Mouse (Mus musculus): ENCODE data around the gene Aldh3b2. TPM values are rescaled to one million over a fixed set of nuclear protein-coding genes. Genes with fewer than 3 reads are reported as not detected.
"Not testable (repeated sequence)": the region's sequence is repeated elsewhere in the genome, so short reads cannot be mapped to it uniquely, and the experiment has no call there.

The Aldh3b2 gene
- polyA plus RNA-seq, 1 experiment from 2014 or later = 0.05 TPM

DNA sequence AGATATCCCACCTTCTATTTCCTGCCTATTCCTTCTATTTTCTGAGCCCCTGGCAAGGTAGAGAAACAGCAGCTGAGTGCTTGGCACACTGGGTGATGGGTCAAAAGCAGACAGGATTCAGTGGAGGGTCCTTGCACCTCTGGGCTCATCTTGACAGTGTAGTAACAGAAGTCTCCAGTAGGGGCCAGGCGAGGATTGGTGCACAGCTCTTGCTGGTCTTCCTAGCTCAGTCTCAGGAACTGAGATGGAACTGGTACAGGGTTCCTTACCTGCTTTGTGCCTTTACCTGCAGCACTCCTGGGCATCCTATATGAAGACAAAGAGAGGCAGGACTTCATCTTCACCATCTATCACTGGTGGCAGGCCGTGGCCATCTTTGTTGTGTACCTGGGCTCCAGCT, 25.4 kb upstream of the Aldh3b2 start:
- POLR2A ChIA-PET = interaction anchor here (0.6 kb wide), 1 partner anchor 9 kb away, joined by 4 read pairs; no protein-coding TSS in a partner anchor
- H3K27me3 ChIP-seq = peaks cover 6% of the 10 kb centered on the region
- CTCF ChIA-PET = interaction anchor here (0.6 to 3.0 kb wide), 36 partner anchors 8 to 110 kb away, joined by 3 to 32 read pairs (median 3); partner anchors contain the start of genes Acy3, Aldh3b1, Aldh3b3 and Gm49405
- no peak for DNase-seq (ENCODE audit: low read depth, low spot score)
- peak; percentile 48 for ATAC-seq
- in situ Hi-C loops (cut with MboI; ENCODE audit: low pct_unique_long_range_greater_than_20kb) = loop anchor here (5.0 kb wide), 1 partner anchor 36 kb away; no protein-coding TSS in a partner anchor
- TF ChIP-seq CTCF (IDR thresholded peaks at IDR 0.05) = peak; percentile 95

GRCm38 (mm10) chr19:3947813-3948212, 24.3 kb upstream of the Aldh3b2 start:
- in situ Hi-C loops (cut with MboI; ENCODE audit: low pct_unique_long_range_greater_than_20kb) = loop anchor here (5.0 kb wide), 1 partner anchor 34 kb away; no protein-coding TSS in a partner anchor
- TF ChIP-seq CTCF (IDR thresholded peaks at IDR 0.05) = no peak
- ChIA-PET CTCF (interaction anchor here (1.0 to 3.0 kb wide), 12 partner anchors 16 to 104 kb away, joined by 3 to 32 read pairs (median 4); partner anchors contain the start of genes Gm49405, Ndufv1, Nudt8 and Tbx10), POLR2A (no interaction called here)
- DNase-seq (ENCODE audit: low read depth, low spot score) = no peak
- ATAC-seq = no peak
- peaks cover 6% of the 10 kb centered on the region for H3K27me3 ChIP-seq

DNA sequence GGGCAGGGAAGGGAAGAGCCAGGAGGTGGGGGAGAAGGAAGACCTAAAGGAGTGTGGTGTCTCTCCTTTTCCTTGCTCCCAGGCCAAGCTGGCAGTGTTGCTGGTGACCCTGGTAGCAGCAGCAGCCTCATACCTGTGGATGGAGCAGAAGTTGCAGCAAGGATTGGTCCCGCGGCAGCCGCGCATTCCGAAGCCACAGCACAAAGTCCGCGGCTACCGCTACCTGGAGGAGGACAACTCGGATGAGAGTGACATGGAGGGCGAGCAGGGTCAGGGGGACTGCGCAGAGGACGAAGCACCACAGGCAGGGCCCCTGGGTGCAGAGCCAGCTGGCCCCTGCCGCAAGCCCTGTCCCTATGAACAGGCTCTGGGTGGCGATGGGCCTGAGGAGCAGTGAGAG, 23.6 kb upstream of the Aldh3b2 start:
- no peak for TF ChIP-seq CTCF (IDR thresholded peaks at IDR 0.05)
- ChIA-PET CTCF (interaction anchor here (1.6 to 3.0 kb wide), 2 partner anchors 21 to 65 kb away, joined by 3 to 26 read pairs; partner anchors contain the start of gene Ndufv1), POLR2A (no interaction called here)
- in situ Hi-C loops (cut with MboI; ENCODE audit: low pct_unique_long_range_greater_than_20kb) = loop anchor here (5.0 kb wide), 1 partner anchor 34 kb away; no protein-coding TSS in a partner anchor
- DNase-seq (ENCODE audit: low read depth, low spot score) (no peak), ATAC-seq (no peak)
- peaks cover 7% of the 10 kb centered on the region for H3K27me3 ChIP-seq

DNA sequence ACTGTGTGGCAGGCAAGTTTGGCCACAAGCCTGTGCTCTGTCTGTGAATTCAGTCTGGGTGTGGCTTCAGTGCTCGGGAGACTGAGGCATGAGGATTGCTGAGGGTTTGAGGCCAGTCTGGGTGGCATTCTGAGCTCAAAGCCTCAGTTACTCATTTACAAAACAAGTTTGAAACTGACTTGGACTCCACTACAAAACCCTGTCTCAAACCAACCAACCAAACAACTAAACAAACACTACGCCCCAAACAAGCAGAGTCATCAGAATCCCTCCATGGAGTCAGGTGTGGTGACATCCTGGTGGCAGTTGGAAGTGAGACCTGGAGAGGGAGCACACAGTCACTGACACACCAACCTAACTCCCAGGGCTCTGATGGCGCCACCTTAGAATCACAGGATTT, 21.8 kb upstream of the Aldh3b2 start:
- ATAC-seq = no peak

DNA sequence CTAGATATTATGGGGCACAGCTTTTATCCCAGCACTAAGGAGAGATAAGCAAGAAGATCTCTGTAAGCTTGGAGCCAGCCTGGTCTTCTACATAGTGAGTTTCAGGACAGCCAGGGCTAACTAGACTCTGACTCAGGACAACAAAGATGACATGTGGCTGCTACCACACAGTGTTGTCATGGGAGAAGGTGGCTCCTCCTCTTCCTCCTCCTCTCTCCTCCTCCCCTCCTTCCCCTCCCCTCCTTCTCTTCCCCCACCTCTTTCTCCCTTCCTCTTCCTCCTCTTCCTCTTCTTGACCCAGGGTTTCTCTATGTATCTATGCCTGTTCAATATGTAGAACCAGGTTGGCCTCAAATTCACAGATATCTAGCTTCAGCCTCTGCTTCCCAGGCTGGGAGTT, 20.7 kb upstream of the Aldh3b2 start:
- in situ Hi-C loops (cut with MboI; ENCODE audit: low pct_unique_long_range_greater_than_20kb) = no loop called here
- no peak for TF ChIP-seq CTCF (IDR thresholded peaks at IDR 0.05)
- ChIA-PET CTCF (interaction anchor here (1.0 to 2.2 kb wide), 5 partner anchors 23 to 178 kb away, joined by 3 to 10 read pairs (median 4); partner anchors contain the start of genes Gm49405 and Nudt8), POLR2A (no interaction called here)
- peaks cover 9% of the 10 kb centered on the region for H3K27me3 ChIP-seq
- ATAC-seq = no peak
- no peak for DNase-seq (ENCODE audit: low read depth, low spot score)

More for the DNA sequence above, 21.8 kb upstream of the Aldh3b2 start:
- POLR2A ChIA-PET = no interaction called here
- no peak for DNase-seq (ENCODE audit: low read depth, low spot score)
- no peak for TF ChIP-seq CTCF (IDR thresholded peaks at IDR 0.05)
- peaks cover 8% of the 10 kb centered on the region for H3K27me3 ChIP-seq
- CTCF ChIA-PET = interaction anchor here (1.6 to 2.2 kb wide), 2 partner anchors 19 to 30 kb away, joined by 3 to 10 read pairs; no protein-coding TSS in a partner anchor
- in situ Hi-C loops (cut with MboI; ENCODE audit: low pct_unique_long_range_greater_than_20kb) = no loop called here

- ChIA-PET POLR2A (no interaction called here), CTCF (interaction anchor here (1.0 to 2.2 kb wide), 4 partner anchors 22 to 41 kb away, joined by 3 to 10 read pairs (median 5); no protein-coding TSS in a partner anchor)
- in situ Hi-C loops (cut with MboI; ENCODE audit: low pct_unique_long_range_greater_than_20kb) = no loop called here
- no peak for TF ChIP-seq CTCF (IDR thresholded peaks at IDR 0.05)
- H3K27me3 ChIP-seq = peaks cover 12% of the 10 kb centered on the region
- DNase-seq (ENCODE audit: low read depth, low spot score) = no peak
- no peak for ATAC-seq
These were observed 20.0 kb upstream of the Aldh3b2 start for GRCm38 (mm10) chr19:3952099-3952498.

DNA sequence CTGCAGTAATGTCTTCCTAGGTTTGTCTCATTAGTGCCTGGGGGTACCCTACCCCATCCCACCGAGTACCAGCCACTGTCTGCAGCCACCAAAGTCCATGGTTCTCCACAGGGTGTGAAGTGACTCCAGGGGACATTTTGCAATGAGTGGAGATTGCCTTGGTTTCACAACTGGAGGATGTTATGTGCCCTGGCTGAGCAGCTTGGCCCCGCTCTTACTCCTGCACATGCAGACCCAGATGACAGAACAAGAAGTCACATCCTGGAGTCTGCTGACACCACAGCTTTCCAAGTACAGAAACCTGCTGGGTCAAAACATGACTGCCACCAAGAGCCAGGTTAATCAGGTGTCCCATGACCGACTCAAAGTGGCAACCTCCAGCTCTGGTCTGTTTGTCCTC, 17.1 kb upstream of the Aldh3b2 start:
- CTCF ChIA-PET = interaction anchor here (1.0 to 1.3 kb wide), 3 partner anchors 9 to 25 kb away, joined by 3 to 5 read pairs (median 3); no protein-coding TSS in a partner anchor
- POLR2A ChIA-PET = no interaction called here
- H3K27me3 ChIP-seq = peaks cover 12% of the 10 kb centered on the region
- DNase-seq (ENCODE audit: low read depth, low spot score) (no peak), ATAC-seq (no peak)
- in situ Hi-C loops (cut with MboI; ENCODE audit: low pct_unique_long_range_greater_than_20kb) = no loop called here
- no peak for TF ChIP-seq CTCF (IDR thresholded peaks at IDR 0.05)

GRCm38 (mm10) chr19:3955804-3956203, 16.3 kb upstream of the Aldh3b2 start:
- DNase-seq (ENCODE audit: low read depth, low spot score) (no peak), ATAC-seq (no peak)
- CTCF ChIA-PET = interaction anchor here (0.8 to 1.3 kb wide), 2 partner anchors 9 to 17 kb away, joined by 3 read pairs; no protein-coding TSS in a partner anchor
- peaks cover 15% of the 10 kb centered on the region for H3K27me3 ChIP-seq
- in situ Hi-C loops (cut with MboI; ENCODE audit: low pct_unique_long_range_greater_than_20kb) = no loop called here
- no peak for TF ChIP-seq CTCF (IDR thresholded peaks at IDR 0.05)
- POLR2A ChIA-PET = interaction anchor here (0.7 kb wide), 1 partner anchor 9 kb away, joined by 4 read pairs; no protein-coding TSS in a partner anchor

- DNase-seq (ENCODE audit: low read depth, low spot score); ATAC-seq; in situ Hi-C loops (cut with MboI; ENCODE audit: low pct_unique_long_range_greater_than_20kb); POLR2A ChIA-PET: not testable (repeated sequence)
- H3K27me3 ChIP-seq = peaks cover 15% of the 10 kb centered on the region
- CTCF ChIA-PET = interaction anchor here (1.4 to 3.5 kb wide), 2 partner anchors 11 to 23 kb away, joined by 4 to 15 read pairs; no protein-coding TSS in a partner anchor
These were observed 14.7 kb upstream of the Aldh3b2 start for GRCm38 (mm10) chr19:3957296-3958036.

GRCm38 (mm10) chr19:3958470-3958869, 13.7 kb upstream of the Aldh3b2 start, which contains the start of gene Aldh3b3:
TSS of gene Aldh3b3 (plus strand) at chr19:3958645.
- no peak for DNase-seq (ENCODE audit: low read depth, low spot score)
- no peak for TF ChIP-seq CTCF (IDR thresholded peaks at IDR 0.05)
- peaks cover 20% of the 10 kb centered on the region for H3K27me3 ChIP-seq
- ChIA-PET CTCF (interaction anchor here (1.4 to 3.5 kb wide), 3 partner anchors 12 to 55 kb away, joined by 3 to 15 read pairs (median 4); no protein-coding TSS in a partner anchor), POLR2A (no interaction called here)
- in situ Hi-C loops (cut with MboI; ENCODE audit: low pct_unique_long_range_greater_than_20kb) = no loop called here
- ATAC-seq = no peak
